ENCODE assay signal across 15 mouse cellular contexts in the genomic region with DNA sequence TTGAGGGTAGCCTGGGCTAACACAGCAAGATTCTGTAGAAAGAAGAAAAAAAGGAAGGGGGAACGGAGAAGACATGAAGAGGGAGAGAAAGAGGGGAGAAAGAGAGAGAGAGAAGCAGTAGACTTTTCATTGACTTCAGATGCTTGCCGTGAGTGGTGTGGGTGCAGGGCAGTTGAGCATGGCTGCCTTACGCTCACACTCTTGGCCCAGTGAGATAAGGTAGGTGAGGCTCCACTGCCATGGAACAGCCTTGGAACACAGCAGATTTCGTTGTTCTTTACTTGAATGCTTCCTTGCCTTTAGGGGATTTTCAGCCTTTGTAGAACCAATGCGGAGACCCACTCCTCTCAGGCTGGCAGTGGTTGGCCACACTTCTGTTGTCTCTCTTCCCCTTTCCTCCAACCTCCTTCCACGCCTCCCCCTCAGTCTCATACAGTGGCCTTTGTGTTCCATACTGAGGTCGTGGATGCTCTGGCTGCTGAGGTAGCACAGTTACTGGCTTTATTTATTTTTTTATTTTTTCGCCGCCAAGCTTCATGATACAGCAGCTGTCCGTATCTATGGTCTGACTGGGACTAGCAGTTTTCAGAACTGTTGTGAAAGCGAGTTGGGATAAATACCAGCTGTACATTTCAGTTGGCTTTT. TPM values are rescaled to one million over a fixed set of nuclear protein-coding genes. Genes with fewer than 3 reads are reported as not detected.
DNase-seq lines count a peak whose midpoint lies in the region; ATAC-seq and TF ChIP-seq lines count a peak whose summit lies in the region.
"Had no signal": no experiment of that assay in that cellular context is flagged by ENCODE, and none has a peak within 500 bp of the region (broad histone marks: within the 10 kb centered on the region; RNA-seq: fewer than 3 reads in every experiment).

No protein-coding gene starts in this region.

- no peak for ATAC-seq in heart, embryonic 11.5 days (replicated peaks; ENCODE audit: insufficient number of reproducible peaks, low FRiP score, low TSS enrichment)
- peak; percentile 75 for ATAC-seq in lung, embryonic 14.5 days (ENCODE audit: insufficient read depth)
- peak; percentile 85 for ATAC-seq in liver, embryonic 13.5 days (ENCODE audit: low read depth)
- peak; percentile 54; the same call in 1 of the 2 replicates for ATAC-seq in stomach, embryonic 15.5 days (ENCODE audit: insufficient read depth, low FRiP score, low read depth)
- ATAC-seq: intestine, postnatal 0 days had no signal

- 58% methylated on average over 11 of the region's 11 CpGs for WGBS in heart, embryonic 11.5 days (ENCODE audit: insufficient replicate concordance)
- 62% methylated on average over 11 of the region's 11 CpGs for WGBS in lung, embryonic 14.5 days
- 73% methylated on average over 11 of the region's 11 CpGs for WGBS in lung, adult 2 months
- WGBS in liver, embryonic 13.5 days (ENCODE audit: insufficient replicate concordance), result 53% methylated on average over 11 of the region's 11 CpGs
- WGBS in stomach, embryonic 15.5 days, result 68% methylated on average over 11 of the region's 11 CpGs

- peaks cover 8% of the 10 kb centered on the region; the same call in 1 of the 2 replicates for H3K4me1 ChIP-seq in heart, embryonic 11.5 days (ENCODE audit: control insufficient read depth, insufficient read depth, low read length)
- H3K4me1 ChIP-seq in lung, embryonic 14.5 days (ENCODE audit: insufficient read depth), result peaks cover 16% of the 10 kb centered on the region
- peaks cover 6% of the 10 kb centered on the region; the same call in 1 of the 2 replicates for H3K4me1 ChIP-seq in lung, adult 2 months (ENCODE audit: control insufficient read depth, insufficient read depth, low read length)
- peaks cover 59% of the 10 kb centered on the region for H3K4me1 ChIP-seq in liver, embryonic 13.5 days (replicated peaks)
- H3K4me1 ChIP-seq in stomach, embryonic 15.5 days, result peaks cover 13% of the 10 kb centered on the region; the same call in 1 of the 2 replicates

- no peaks in the 10 kb centered on the region for H3K27me3 ChIP-seq in heart, embryonic 11.5 days (ENCODE audit: control insufficient read depth, insufficient read depth, low read length)
- no peaks in the 10 kb centered on the region for H3K27me3 ChIP-seq in lung, embryonic 14.5 days (ENCODE audit: insufficient read depth, low read length)
- no peaks in the 10 kb centered on the region for H3K27me3 ChIP-seq in liver, embryonic 13.5 days
- H3K27me3 ChIP-seq in stomach, embryonic 15.5 days (replicated peaks), result no peaks in the 10 kb centered on the region
- H3K27me3 ChIP-seq: embryonic facial prominence, embryonic 15.5 days had no signal

- no peaks in the 10 kb centered on the region for H3K9me3 ChIP-seq in heart, embryonic 11.5 days (replicated peaks; ENCODE audit: control insufficient read depth, low read length)
- H3K9me3 ChIP-seq in lung, embryonic 14.5 days (ENCODE audit: low read depth, low read length), result no peaks in the 10 kb centered on the region
- no peaks in the 10 kb centered on the region for H3K9me3 ChIP-seq in liver, embryonic 13.5 days (replicated peaks)
- H3K9me3 ChIP-seq in stomach, embryonic 15.5 days, result no peaks in the 10 kb centered on the region
- H3K9me3 ChIP-seq: embryonic facial prominence, embryonic 15.5 days had no signal

- TF ChIP-seq CTCF in lung, embryonic 14.5 days (IDR thresholded peaks at IDR 0.05; ENCODE audit: low read depth), result no peak
- no peak for TF ChIP-seq CTCF in lung, adult 2 months (IDR thresholded peaks at IDR 0.05; ENCODE audit: insufficient read depth, low read length)

- H3K36me3 ChIP-seq in heart, embryonic 11.5 days (ENCODE audit: control insufficient read depth, insufficient read depth, low read length), result no peaks in the 10 kb centered on the region
- H3K36me3 ChIP-seq in lung, embryonic 14.5 days (ENCODE audit: insufficient read depth), result no peaks in the 10 kb centered on the region
- peaks cover 70% of the 10 kb centered on the region for H3K36me3 ChIP-seq in liver, embryonic 13.5 days
- H3K36me3 ChIP-seq in stomach, embryonic 15.5 days, result no peaks in the 10 kb centered on the region
- H3K36me3 ChIP-seq: embryonic facial prominence, embryonic 15.5 days; G1E had no signal

- no peak overlapping the region for H3K4me2 ChIP-seq in heart, embryonic 11.5 days
- H3K4me2 ChIP-seq in lung, embryonic 14.5 days, result no peak overlapping the region
- H3K4me2 ChIP-seq in liver, embryonic 13.5 days, result peak overlapping the region; percentile 56
- no peak overlapping the region for H3K4me2 ChIP-seq in stomach, embryonic 15.5 days
- H3K4me2 ChIP-seq: embryonic facial prominence, embryonic 15.5 days had no signal

- no peak overlapping the region for H3K4me3 ChIP-seq in heart, embryonic 11.5 days (ENCODE audit: low read depth, low read length)
- no peak overlapping the region for H3K4me3 ChIP-seq in lung, embryonic 14.5 days (ENCODE audit: low read depth, low read length)
- H3K4me3 ChIP-seq in lung, adult 2 months (replicated peaks; ENCODE audit: extremely low read depth, low read depth, low read length), result no peak overlapping the region
- peak overlapping the region; percentile 26; the same call in 1 of the 2 replicates for H3K4me3 ChIP-seq in liver, embryonic 13.5 days (replicated peaks)
- H3K4me3 ChIP-seq in stomach, embryonic 15.5 days (replicated peaks), result no peak overlapping the region
- H3K4me3 ChIP-seq: embryonic facial prominence, embryonic 15.5 days; heart, adult 2 months had no signal

- H3K9ac ChIP-seq in heart, embryonic 11.5 days (ENCODE audit: low read depth, low read length), result no peak overlapping the region
- H3K9ac ChIP-seq in lung, embryonic 14.5 days, result no peak overlapping the region
- peak overlapping the region; percentile 64 for H3K9ac ChIP-seq in liver, embryonic 13.5 days
- no peak overlapping the region for H3K9ac ChIP-seq in stomach, embryonic 15.5 days
- H3K9ac ChIP-seq: embryonic facial prominence, embryonic 15.5 days had no signal

- no peak for TF ChIP-seq POLR2A in lung, adult 2 months (IDR thresholded peaks at IDR 0.05; ENCODE audit: borderline replicate concordance, extremely low read depth, low read depth, low read length)

- peak; percentile 90 for DNase-seq in heart, adult 11 months
- DNase-seq in lung, embryonic 14.5 days, result peak; percentile 81
- DNase-seq in lung, adult 2 months, result no peak
- DNase-seq in liver, embryonic 13.5 days, result peak; percentile 55
- no peak for DNase-seq in testis, postnatal 14 days (ENCODE audit: low spot score)
- DNase-seq in spleen, postnatal 14 days (ENCODE audit: low spot score in 2 of 2), result no peak
- DNase-seq: cerebellum, postnatal 14 days; thymus, adult 2 months had no signal

- H3K27ac ChIP-seq in heart, embryonic 11.5 days (ENCODE audit: low read depth, low read length), result no peak overlapping the region
- peak overlapping the region; percentile 46 for H3K27ac ChIP-seq in lung, embryonic 14.5 days (ENCODE audit: low read depth)
- H3K27ac ChIP-seq in liver, embryonic 13.5 days, result peak overlapping the region; percentile 82
- H3K27ac ChIP-seq in stomach, embryonic 15.5 days, result no peak overlapping the region
- H3K27ac ChIP-seq: embryonic facial prominence, embryonic 15.5 days; heart, adult 2 months; macrophage had no signal

RNA-seq across cellular contexts. Expression of a gene that starts 55.9 kb away (rescaled TPM):
- 11.3 and 11.8 TPM in 2 replicates for polyA plus RNA-seq in heart, embryonic 11.5 days (2014; fragmentation: Nextera tagmentation; extraction: Ambion mirVana)
- polyA plus RNA-seq in lung, embryonic 14.5 days (2014; fragmentation: Nextera tagmentation; extraction: Ambion mirVana), result 39.6 and 41.1 TPM in 2 replicates
- polyA plus RNA-seq in lung, adult 2 months (2012; rRNA removed), result 29.5 and 29.7 TPM in 2 replicates
- 25.6 and 28.7 TPM in 2 replicates for polyA plus RNA-seq in liver, embryonic 13.5 days (2015; fragmentation: Nextera tagmentation; extraction: Ambion mirVana)
- polyA plus RNA-seq in stomach, embryonic 15.5 days (2015; fragmentation: Nextera tagmentation; extraction: Ambion mirVana), result 30.9 and 31.2 TPM in 2 replicates
- polyA plus RNA-seq: G1E had no signal

Comparison
In these comparisons a context has a peak if more than half of its experiments do, and no peak if none do; other contexts are left out.
1. DNase-seq: peak in heart, adult 11 months (single experiment), lung, embryonic 14.5 days (single experiment) and liver, embryonic 13.5 days (single experiment); none in lung, adult 2 months (single experiment), testis, postnatal 14 days (single experiment) and spleen, postnatal 14 days (0 of 2).
2. H3K27ac ChIP-seq: peak in lung, embryonic 14.5 days (single experiment) and liver, embryonic 13.5 days (single experiment); none in heart, embryonic 11.5 days (single experiment) and stomach, embryonic 15.5 days (single experiment).